Mouse (Mus musculus) 3T3-L1 (cell line): ENCODE results near the gene Musk.

ENCODE experiments used
- DNase-seq: peaks from one replicate; pipeline ENCODE4 v3.0.0-alpha.2; 2015; ENCODE audit warnings: low read depth, low spot score

Musk gene

DNA sequence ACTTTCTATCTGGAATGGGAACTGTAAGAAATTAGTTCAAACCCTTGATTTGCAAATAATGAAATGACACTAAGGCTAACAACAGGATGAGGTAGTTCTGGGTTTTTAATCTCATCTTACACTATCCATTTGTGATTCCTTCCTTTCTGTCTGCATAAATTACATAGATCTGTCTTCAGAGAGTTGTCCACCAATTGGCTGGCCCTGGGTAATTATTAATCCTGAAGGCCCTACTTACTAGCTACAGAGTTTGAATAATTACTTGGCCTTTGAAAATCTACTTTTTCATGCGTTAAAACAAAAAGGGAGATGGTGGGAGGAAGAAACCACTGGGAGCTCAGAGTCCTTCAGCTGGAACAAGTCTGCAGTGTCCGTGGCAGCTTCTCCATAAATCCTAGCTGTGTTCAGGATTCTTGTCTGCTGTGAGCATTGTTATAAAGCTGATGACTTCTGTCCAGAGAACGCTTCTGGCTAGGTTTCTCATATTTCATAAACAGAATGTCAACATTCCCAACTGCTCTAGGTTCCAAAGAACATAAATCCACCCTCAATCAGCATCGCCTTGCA, 29.3 kb downstream of the Musk start:
- DNase-seq: no peak

GRCm38 (mm10) chr4:58317536-58317935, 31.8 kb downstream of the Musk start:
- no peak for DNase-seq

GRCm38 (mm10) chr4:58320293-58320692, 34.5 kb downstream of the Musk start:
- DNase-seq: peak; percentile 47

- DNase-seq: no peak
Measured at GRCm38 (mm10) chr4:58326746-58327145, 41.0 kb downstream of the Musk start.

- DNase-seq: no peak
Measured at GRCm38 (mm10) chr4:58328231-58328630, 42.5 kb downstream of the Musk start.

DNA sequence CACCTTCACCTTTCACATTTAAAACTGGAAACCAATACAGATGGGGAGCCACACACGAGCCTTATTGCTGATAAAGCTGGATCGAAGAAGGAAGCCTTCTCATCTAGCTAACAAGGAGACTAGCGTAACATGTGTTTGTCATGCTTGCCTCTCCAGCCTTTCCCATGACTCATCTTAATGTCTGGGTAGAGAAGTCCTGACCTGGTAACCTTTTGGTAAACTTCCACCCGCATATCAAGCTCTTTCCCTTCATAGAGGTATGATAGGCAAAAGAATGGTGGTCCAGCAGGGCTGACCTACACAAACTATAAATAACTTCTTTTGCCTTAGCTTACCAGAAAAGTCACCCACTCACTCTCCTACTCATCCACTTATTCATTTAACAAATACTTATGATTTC, 44.3 kb downstream of the Musk start:
- peak; percentile 80 for DNase-seq

DNA sequence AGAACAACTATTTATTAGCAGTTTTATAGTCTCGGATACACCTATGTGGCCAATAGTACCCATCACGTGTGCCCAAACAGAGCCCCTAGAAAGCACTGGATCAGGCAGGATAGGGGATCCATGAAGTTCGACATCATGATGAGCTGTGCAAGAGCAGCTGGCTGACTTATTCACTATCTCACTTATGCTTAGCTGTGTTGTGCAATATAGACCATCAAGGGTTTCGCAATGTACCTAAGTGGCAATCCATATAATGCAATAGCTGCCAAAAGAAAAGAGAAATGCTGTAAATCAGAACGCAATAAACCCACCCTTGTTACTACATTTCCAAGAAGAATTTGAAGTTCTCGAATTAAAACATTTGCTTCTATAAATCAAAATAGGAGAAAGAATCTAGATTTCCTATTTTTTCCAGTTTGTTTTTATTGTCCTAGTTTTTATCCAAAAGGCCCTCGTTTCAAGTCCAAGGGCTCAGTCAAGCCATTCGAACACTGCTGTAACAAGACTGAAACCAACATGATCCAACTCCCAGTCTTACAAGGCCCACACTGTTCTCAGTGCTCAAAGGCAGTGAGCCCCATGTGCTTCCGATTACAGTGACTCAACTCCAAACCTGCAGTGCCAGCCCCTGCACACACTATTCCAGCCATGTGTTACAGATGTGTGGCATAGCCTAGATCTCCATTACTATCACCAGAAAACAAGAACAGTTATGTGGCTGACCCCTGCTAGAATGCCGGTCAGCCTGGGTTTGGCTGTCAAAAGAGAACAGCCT, 45.3 kb downstream of the Musk start:
- peak; percentile 91 for DNase-seq

- DNase-seq: no peak
Measured at GRCm38 (mm10) chr4:58332394-58332793, 46.6 kb downstream of the Musk start.

DNA sequence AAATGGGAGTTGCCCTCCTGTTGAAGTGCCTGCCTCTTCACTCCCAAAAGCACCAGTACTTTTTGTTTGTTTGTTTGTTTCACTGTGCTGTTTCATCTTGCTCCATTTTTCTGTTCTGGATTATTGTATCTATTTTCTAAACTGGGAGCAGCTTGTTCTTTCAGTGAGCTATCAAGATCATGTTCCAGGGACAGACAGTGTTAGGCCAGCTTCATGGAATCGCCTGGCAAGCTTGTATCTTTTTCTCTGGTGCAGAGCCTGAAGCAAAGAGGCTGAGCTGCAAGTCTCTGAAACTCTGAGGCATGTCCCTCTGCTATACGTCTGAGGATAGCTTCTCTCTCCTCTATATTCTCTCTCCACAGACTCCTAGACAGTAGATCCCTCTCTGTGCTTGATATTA, 50.5 kb downstream of the Musk start:
- DNase-seq: no peak

DNA sequence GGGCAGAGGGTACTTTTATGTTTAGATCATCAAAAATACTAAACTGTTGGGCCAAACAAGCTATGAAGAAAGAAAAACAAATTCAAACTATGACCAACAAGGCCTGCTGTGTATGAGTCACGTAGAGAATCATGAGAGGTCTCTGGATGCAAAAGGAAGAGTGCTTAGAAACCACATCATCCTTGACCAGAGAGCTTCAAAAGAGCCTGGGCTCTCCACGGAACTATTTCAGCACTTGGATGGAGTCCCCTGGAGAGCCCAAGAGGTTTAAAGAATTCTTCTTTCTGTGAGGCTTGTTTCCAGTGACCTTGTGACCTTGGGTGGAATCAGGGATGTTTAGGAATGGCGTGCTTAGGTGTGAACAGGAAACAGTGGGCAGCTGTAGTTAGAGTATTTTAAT, 53.5 kb downstream of the Musk start:
- DNase-seq: peak; percentile 83

DNA sequence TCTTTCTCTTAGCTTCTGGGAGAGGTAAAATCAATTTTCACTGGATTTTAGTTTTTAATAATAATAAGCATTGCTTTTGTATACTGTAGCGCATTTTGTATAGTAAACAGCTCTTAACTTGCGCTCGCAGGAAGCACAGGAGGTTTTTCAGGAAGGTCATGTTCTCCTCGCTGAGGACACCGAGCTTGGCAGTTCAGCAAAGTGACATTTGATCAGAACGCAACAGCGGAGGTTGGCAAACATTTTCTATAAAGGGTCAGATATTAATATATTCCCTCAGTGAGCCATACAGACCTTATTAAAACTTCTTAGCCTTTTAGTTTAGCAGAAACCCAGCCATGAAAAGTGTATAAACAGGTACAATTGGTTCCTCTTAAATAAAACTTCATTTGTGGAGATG, 64.4 kb downstream of the Musk start:
- DNase-seq: no peak

GRCm38 (mm10) chr4:58351165-58351564, 65.4 kb downstream of the Musk start:
- no peak for DNase-seq

GRCm38 (mm10) chr4:58351590-58351989, 65.8 kb downstream of the Musk start:
- DNase-seq: no peak

- peak; percentile 64 for DNase-seq
Measured at GRCm38 (mm10) chr4:58358996-58359395, 73.2 kb downstream of the Musk start.

DNA sequence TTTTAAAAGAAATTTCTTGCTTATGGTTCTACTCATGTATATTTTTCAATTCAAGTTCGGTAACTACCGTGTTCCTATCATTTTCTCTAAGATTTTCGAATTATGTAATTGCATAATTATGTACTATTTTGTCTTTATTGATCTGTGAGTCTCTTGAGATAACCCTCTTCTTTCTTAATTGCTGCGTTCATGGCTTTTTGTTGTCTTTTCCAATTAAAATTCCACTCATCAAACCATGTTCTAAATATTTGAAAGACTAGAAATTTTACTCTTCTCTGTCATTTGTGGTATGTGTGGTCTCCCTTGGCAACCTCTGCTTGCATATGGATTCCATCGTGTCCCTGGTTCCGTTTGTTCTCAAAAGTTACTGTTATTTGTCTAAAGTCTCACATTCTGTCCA, 79.6 kb downstream of the Musk start:
- DNase-seq: no peak

DNA sequence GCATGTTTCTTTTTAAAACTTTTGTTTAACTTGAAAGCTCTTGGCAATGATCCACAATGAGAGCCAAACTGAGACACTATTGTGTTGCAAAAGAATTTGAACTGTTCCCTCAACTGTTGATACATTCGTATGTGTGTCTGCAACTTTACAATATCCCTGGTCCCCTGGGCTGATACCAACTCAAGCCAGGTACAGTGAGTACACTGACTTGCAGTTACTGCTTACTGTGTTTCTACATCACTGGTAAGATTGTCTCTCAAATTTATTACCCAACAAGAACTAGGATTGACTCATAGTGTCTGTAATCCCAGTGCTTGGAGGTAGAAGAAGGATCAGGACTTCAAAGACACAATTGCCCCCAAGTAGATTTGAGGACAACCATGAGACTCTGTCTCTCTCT, 85.3 kb downstream of the Musk start:
- DNase-seq: peak; percentile 29

GRCm38 (mm10) chr4:58373599-58373998, 87.8 kb downstream of the Musk start:
- DNase-seq: peak; percentile 71

DNA sequence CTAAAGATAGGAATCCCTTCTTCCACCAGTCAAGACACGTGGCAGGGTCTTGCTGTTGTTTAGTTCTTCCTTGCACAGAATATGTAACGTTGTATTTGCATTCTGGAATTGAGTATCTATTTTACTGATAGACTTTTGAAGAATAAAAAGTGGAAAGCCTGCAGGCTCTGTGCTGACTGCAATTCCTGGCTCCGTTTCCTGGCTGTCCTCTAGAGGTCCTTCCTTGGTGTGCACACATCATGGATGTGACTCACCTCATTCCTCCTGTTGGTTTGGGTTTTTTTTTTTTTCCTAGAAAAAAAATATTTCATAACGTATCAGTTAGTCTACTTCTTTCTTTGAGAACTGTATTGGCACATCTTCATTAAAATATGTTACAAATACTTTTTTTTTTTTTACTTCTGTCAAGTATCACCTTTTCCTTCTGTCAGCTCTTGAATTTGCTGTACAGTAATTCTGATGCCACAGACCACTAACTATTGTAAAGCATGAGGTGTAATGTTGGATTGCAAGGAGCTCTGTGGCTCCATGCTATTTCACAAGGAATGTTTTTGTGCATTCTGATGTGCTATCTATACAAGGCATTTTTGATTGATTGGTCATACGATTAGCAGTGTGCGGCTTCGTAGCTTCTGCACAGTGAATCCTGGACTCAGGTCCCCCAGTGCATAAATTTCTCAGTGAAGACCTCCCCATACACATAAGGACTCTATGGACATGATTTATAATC, 88.5 kb downstream of the Musk start:
- peak; percentile 98 for DNase-seq

DNA sequence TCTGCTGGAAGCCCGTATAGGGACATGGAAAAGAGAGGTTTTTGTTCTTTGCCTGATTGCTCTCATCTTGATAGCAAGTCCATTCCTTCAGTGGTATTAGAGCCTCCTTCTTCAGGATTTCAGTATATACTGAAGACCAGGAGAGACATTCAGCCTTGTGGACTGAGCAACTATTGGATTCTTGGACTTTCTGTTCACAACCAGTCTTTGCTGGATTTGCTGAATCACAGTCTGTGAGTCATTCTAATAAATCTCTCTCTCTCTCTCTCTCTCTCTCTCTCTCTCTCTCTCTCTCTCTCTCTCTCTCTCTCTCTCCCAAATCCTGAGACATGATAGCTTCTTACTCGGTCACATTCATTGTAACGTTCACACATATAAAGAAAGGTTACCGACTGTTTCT, 93.4 kb downstream of the Musk start:
- DNase-seq: peak; percentile 77

DNA sequence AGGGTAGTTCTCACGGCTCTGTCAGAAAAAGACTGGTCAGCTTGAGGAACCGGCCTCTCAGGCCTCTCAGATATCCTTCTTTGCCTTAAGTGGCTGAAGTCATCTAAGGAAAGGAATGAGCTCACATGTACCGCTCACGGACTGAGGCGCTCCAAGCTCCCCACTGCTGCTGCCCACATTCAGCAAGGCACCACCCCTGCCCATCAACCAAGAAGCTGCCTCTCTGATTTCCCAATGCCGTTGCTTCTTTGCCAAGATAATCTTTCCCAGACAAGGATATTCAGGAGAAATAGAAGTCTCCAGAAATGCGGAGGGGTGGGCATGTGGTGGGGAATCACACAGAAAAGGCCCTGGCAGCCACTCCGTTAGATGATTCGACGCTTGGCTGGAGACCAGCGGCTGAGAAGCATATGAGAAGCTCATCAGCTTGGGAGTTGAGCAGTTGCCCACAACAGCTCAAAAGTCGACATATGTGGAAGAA, 115.1 kb downstream of the Musk start:
- DNase-seq: peak; percentile 79

GRCm38 (mm10) chr4:58401973-58402501, 116.3 kb downstream of the Musk start:
- DNase-seq: peak; percentile 98
